Mouse (Mus musculus) ES-E14 (cell line): Measurements from ENCODE around the gene Smu1.

Experiments
- CHD2 ChIP-seq: IDR thresholded peaks from 2 replicates; pipeline ENCODE4 v1.6.1; 2014; ENCODE audit warnings: mild to moderate bottlenecking, low read depth, low read length, inconsistent platforms
- HCFC1 ChIP-seq: IDR thresholded peaks from 2 replicates; pipeline ENCODE4 v1.6.1; 2012; ENCODE audit warnings: low read length, inconsistent platforms, borderline replicate concordance; ENCODE audit not compliant: insufficient read depth
- ZC3H11A ChIP-seq: IDR thresholded peaks from 2 replicates; pipeline ENCODE4 v1.6.1; 2012; ENCODE audit warnings: low read depth, mild to moderate bottlenecking, inconsistent platforms, low read length, borderline replicate concordance
- ZNF384 ChIP-seq: IDR thresholded peaks from 2 replicates; pipeline ENCODE4 v1.6.1; 2012; ENCODE audit warnings: low read depth, low read length, inconsistent platforms

DNA sequence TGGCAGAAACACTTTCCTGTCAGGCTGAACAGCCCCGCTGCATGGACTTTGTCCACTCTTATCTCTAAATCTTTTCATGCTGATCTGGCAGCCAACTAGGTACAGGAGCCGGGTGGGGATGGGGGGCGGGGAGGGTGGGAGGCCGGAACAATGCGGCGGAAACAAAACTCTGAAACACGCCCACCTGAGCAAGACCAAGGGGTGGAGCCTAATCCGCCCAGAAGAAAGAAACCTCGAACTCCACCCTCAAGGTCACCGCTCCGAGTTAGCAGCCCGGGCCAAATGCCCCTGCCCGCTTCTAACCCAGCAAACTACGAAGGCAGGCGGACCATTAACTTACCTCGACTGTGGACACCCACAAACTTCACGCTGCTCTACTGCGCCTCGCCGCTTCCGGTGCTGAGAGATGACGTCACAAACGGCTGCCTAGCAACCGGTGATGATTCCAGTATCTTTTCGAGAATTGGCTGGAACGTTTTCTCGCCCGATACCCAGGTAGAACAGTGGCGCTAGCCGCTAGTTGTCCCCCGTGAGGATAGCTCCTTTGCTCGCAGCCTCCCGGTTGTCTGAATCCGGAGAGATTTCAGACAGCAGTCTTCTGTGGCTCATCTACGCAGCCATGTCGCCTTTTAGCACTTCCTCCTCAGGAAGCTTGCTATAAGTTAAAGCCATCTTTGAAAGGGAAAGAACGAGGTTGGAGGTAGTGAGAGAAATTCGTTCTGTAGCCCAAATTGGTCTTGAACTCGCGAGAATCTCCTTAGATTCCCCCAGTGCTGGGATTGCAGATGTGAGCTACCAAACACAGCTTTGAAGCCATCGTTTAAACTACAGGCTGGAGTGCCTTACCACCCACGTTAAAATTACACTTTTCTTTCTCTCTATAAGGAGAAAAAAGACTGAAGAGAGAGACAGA is 54.7 kb downstream of the Smu1 start, which contains the start of gene Aptx:
- peak; percentile 78 for TF ChIP-seq CHD2
- peak; percentile 76 for TF ChIP-seq HCFC1
- TF ChIP-seq ZNF384: no peak
- TF ChIP-seq ZC3H11A: no peak
